Mouse (Mus musculus) liver, embryonic 14.5 days (tissue): ENCODE results near the gene Pip5k1b.

Experiments
- CTCF ChIP-seq: IDR thresholded peaks from 2 replicates; pipeline ENCODE4 v1.5.1; 2016; ENCODE audit warnings: antibody characterized with exemption, low read depth, control low read depth
- EP300 ChIP-seq: IDR thresholded peaks from 2 replicates; pipeline ENCODE4 v1.6.1; 2016; ENCODE audit warnings: antibody characterized with exemption, low read depth

DNA sequence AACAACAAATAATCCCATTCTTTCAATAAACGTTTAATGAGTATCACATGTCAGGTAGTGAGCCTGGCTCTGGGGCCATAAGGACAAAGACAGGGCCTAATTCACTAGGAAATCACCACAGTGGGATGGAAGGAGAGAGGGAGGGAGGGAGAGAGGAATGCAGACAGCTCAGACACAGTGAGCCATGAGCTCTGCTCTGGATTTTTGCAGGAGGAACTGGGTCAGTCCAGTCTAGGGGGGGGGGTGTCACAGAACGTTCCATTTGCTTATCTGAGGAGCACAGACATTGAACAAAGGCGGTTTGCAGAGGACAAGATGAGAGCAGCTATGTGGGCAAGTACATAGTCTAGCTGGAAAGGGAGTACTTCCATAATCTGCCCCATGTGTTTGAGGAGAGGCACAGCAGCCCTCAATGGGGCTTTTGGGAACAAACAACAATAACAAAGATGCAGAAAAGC is 103.2 kb downstream of the Pip5k1b start:
- TF ChIP-seq CTCF, result peak; percentile 15; the same call in 1 of the 2 replicates
- peak; percentile 79 for TF ChIP-seq EP300
